Mouse (Mus musculus) cortical plate, adult 2 months (tissue): ENCODE results near the gene Galnt6. TPM values are rescaled to one million over a fixed set of nuclear protein-coding genes. Genes with fewer than 3 reads are reported as not detected.

Experiments used
- H3K27ac ChIP-seq: fragments of 200-500 bp; 2 replicates; pipeline ENCODE4 v1.5.1; 2012; ENCODE audit warnings: low read length, control low read depth, inconsistent platforms; ENCODE audit not compliant: insufficient read depth
- H3K4me1 ChIP-seq: fragments of 200-500 bp; 2 replicates; pipeline ENCODE4 v1.6.1; 2011; ENCODE audit warnings: low read length; ENCODE audit not compliant: control insufficient read depth, insufficient read depth
- H3K4me3 ChIP-seq: fragments of 200-500 bp; 2 replicates; pipeline ENCODE4 v1.5.1; 2011; ENCODE audit warnings: mild to moderate bottlenecking, low read length, control low read depth; ENCODE audit not compliant: insufficient read depth
- CTCF ChIP-seq: fragments of 200-500 bp; IDR thresholded peaks from 2 replicates; pipeline ENCODE4 v1.5.1; 2011; ENCODE audit warnings: mild to moderate bottlenecking, control low read depth, low read length; ENCODE audit not compliant: insufficient read depth; ENCODE audit errors: extremely low read depth
- POLR2A ChIP-seq: fragments of 200-500 bp; IDR thresholded peaks from 2 replicates; pipeline ENCODE4 v1.6.1; 2011; ENCODE audit warnings: mild to moderate bottlenecking, low read length, control low read depth; ENCODE audit not compliant: insufficient read depth; ENCODE audit errors: extremely low read depth
- polyA plus RNA-seq: library from polyadenylated mRNA; depleted of rRNA; stranded (reverse); fragments of >200 nt; gene quantifications from 2 replicates; pipeline ENCODE4 v1.2.3, GENCODE M21; 2012; rRNA removed

Galnt6 gene
- polyA plus RNA-seq, 1 experiment = 8.2 TPM

DNA sequence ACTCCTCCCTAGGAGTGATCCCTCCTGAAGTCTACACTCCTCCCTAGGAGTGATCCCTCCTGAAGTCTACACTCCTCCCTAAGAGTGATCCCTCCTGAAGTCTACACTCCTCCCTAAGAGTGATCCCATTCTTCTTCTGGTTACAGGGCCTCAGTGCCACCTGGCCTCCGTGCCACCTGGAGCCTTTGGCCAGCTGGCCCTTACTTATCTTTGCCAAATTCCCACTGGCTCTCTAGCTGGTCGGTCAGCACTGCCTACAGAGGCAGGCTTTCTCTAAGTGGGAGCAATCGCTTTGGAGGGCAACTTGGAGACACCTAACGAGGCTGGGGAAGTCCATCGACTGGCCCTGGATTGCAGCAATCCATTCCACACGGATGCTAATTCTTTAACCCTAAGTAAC, 83.0 kb downstream of the Galnt6 start:
- H3K27ac ChIP-seq = no peak overlapping the region
- H3K4me1 ChIP-seq = no peaks in the 10 kb centered on the region
- H3K4me3 ChIP-seq = no peak overlapping the region
- TF ChIP-seq CTCF (no peak), POLR2A (no peak)

GRCm38 (mm10) chr15:100642451-100642850, 86.7 kb downstream of the Galnt6 start:
- H3K27ac ChIP-seq = no peak overlapping the region
- no peak overlapping the region for H3K4me3 ChIP-seq
- no peaks in the 10 kb centered on the region for H3K4me1 ChIP-seq
- TF ChIP-seq CTCF (no peak), POLR2A (no peak)

Other genes with a start within 250 kb of the Galnt6 start
- 24.4 and 24.7 TPM in 2 replicates for gene Csrnp2, start 233.9 kb downstream of the Galnt6 start, polyA plus RNA-seq
- 20.2 and 22.6 TPM in 2 replicates for gene Tfcp2, start 177.4 kb downstream of the Galnt6 start, polyA plus RNA-seq
- gene Pou6f1, start 129.4 kb downstream of the Galnt6 start, polyA plus RNA-seq = 120 and 132 TPM in 2 replicates
- gene Dazap2, start 114.0 kb downstream of the Galnt6 start, polyA plus RNA-seq = 202 and 216 TPM in 2 replicates
- 4.2 and 4.4 TPM in 2 replicates for gene Smagp, start 92.4 kb downstream of the Galnt6 start, polyA plus RNA-seq
- gene Bin2, start 59.8 kb downstream of the Galnt6 start, polyA plus RNA-seq = 7.4 and 7.6 TPM in 2 replicates
- 7.9 and 8.3 TPM in 2 replicates for gene Cela1, start 41.5 kb downstream of the Galnt6 start, polyA plus RNA-seq
- gene Slc4a8, start 32.4 kb upstream of the Galnt6 start, polyA plus RNA-seq = 31.4 and 36.0 TPM in 2 replicates
- gene Scn8a, start 140.5 kb upstream of the Galnt6 start, polyA plus RNA-seq = 111 and 115 TPM in 2 replicates